Mouse (Mus musculus) liver, embryonic 14.5 days (tissue): ENCODE data around the gene Sema6c.

ENCODE experiments used
- CTCF ChIP-seq: IDR thresholded peaks from 2 replicates; pipeline ENCODE4 v1.5.1; 2016; ENCODE audit warnings: antibody characterized with exemption, low read depth, control low read depth
- EP300 ChIP-seq: IDR thresholded peaks from 2 replicates; pipeline ENCODE4 v1.6.1; 2016; ENCODE audit warnings: antibody characterized with exemption, low read depth

DNA sequence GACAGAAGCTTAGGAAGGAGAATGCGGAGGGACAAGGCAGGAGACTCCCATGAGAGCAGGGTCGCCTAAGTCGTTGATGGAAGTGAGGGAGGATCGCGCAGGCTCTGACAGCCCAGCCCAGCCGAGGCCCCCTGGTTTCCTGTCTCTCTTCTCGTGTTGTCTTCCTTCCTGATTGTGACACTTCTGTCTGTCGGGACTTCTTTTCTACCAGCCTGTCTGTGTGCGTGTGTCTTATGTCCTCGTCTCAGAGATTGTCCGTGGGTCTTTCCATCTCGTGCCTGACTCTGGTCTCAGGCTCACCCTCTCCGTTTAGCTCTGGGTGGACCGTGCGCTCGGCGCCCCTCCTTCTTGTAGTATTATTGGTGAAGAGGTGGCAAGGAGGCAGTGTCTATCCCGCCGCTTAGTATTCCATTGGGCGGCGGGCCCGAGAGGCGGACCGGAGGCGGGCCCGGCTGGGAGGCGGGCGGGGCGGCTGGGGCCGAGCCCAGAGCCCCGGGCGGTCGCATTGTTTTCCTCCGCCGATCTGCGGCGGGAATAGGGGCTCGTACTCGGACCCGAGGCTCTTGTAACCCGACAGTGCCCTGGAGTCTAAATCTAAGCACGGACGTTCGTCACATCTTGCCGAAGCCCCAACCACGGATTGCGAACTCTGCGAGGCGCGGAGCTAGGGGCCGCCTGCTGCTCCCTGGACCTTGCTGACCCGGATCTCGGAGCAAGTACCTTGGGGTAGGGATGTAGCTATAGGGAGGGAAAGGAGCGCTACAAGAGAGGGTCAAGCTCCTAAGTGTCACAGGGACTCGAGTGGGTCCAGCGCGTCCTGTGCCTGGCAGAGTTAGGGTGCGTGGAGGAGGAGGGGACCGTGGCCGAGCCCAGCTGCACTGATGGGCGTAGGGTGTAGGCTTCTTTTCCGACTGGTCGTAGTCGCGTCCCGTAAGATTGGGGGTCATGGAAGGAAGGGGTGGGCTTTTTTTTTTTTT, at the start of gene Sema6c:
- TF ChIP-seq CTCF, result 0 out of 2 replicates have a peak, but pooled peaks have one; percentile 11
- TF ChIP-seq EP300, result no peak
